Mouse (Mus musculus) adrenal gland, adult 18-20 months (tissue): ENCODE results near the gene Cidec. TPM values are rescaled to one million over a fixed set of nuclear protein-coding genes. Genes with fewer than 3 reads are reported as not detected.

ENCODE experiments used
- DNase-seq, 2 experiments: peaks; one replicate each; pipeline ENCODE4 v3.0.0; 2021 to 2022; ENCODE audit warnings: low spot score in 2 of 2
- total RNA-seq, 2 experiments: library from RNA; stranded (reverse); gene quantifications; 1 replicate in 1 of 2; 2 replicates in 1 of 2; pipeline ENCODE4 v1.2.3; 2021

Cidec gene
- total RNA-seq, 2 experiments from 2014 or later, result 321 to 750 TPM

DNA sequence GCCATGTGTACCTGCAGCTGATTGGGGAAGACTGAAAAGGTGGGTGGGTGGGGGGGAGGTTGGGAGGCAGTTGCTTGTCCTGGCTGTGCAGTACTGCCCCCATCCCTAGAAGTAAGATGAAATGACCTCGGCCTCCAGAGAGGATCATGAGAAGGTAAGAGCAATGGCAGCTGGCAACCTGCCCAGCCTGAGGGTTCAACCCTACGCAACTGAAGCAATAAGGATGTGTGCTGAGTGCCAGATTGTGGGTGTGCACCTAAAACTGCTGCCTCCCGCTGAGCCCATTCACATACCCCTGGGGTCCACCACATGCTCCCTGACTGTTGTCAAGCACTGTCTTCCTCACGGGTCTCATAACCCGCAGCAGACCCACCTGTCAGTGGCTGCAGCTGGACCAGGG is 19.1 kb downstream of the Cidec start:
- no peak for DNase-seq

GRCm38 (mm10) chr6:113410001-113410400 is 25.6 kb downstream of the Cidec start:
- no peak for DNase-seq

DNA sequence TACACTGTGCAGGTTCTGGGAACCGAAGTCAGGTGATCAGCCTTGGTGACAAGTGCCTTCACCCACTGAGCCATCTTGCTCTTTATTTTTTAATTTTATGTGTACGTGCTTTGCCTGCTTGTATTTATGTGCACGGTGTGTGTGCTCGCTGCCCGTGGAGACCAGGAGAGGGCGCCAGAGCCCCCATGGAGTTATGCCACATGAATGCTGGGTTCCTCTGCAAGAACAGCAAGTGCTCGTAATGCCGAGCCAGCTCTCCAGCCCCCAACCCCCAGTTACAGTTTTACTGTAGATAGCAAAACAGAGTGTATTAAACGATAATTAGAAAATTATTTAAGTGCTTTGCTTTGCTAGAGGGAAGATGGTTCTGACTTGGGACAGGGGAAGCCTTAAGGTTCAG is 28.9 kb downstream of the Cidec start:
- no peak for DNase-seq

DNA sequence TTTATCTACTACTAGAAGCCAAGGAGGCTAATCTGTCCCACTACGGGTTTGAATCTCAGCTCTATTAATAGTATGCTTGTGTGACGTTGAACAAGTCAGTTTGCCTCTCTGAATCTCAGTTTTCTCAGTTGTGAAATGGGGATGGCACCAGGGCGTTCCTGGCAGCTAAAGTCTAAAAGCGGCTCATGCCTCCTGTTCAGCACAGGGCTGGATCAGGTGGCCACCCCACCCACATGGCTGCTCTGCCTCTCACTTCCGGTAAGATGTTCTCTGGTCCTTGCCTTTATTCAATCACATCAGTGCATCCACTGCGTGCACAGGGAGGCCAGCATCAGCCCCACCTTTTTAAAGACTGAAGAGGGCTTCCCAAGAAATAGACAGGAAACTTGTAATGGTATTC is 30.1 kb downstream of the Cidec start:
- no peak for DNase-seq

- no peak for DNase-seq
Observed at GRCm38 (mm10) chr6:113404649-113405448, 30.7 kb downstream of the Cidec start.

GRCm38 (mm10) chr6:113402094-113402493 is 33.5 kb downstream of the Cidec start:
- no peak for DNase-seq

DNA sequence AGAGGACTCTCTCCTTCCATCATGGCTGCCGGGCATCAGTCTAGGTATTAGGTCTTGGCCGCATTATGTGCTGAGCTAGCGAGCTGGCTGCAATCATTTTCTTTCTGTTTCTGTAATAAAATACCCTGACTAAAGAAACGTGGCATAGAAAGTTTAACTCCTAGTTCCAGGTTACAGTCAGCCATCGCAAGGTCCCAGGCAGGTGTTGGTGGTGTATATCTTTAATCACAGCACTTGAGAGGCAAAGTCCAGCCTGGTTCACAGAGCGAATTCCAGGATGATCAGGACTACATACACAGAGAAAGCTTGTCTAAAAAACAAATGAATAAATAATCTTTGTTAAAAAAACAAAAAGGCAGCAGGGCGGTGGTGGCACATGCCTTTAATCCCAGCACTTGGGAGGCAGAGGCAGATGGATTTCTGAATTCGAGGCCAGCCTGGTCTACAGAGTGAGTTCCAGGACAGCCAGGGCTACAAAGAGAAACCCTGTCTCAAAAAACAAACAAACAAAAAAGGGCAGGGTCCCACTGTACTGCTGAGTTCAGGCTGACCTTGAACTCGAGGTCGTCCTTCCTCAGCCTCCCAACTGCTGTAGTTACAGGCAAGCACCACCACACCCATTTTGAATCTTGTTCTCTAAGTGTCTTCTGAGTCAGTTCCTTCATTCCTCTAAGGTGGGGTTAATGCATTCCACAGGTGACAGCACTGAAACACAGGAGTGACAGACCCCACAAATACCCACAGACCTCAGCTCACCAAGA is 39.1 kb downstream of the Cidec start:
- no peak for DNase-seq

- DNase-seq, result no peak
Observed at GRCm38 (mm10) chr6:113395501-113395900, 40.1 kb downstream of the Cidec start.

DNA sequence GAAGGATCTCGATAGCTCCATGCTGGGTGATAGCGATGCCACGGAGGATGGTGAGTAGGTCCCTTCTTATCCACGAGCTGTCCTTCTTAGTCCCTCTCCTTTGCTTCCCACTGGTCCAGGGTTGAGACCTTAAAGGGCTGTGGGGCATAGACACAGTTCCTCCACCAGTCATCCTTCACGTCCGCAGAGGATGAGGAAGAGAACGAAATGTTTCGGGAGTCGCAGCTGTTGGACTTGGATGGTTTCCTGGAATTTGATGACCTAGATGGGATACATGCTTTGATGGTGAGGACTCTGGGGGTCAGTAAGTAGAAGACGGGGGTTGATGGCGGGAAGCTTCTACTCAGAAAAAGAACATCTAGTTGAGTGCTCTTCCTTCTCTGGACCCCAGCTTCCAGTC is 40.7 kb downstream of the Cidec start:
- DNase-seq, result no peak

- DNase-seq, result no peak
Observed at GRCm38 (mm10) chr6:113393951-113394350, 41.6 kb downstream of the Cidec start.

DNA sequence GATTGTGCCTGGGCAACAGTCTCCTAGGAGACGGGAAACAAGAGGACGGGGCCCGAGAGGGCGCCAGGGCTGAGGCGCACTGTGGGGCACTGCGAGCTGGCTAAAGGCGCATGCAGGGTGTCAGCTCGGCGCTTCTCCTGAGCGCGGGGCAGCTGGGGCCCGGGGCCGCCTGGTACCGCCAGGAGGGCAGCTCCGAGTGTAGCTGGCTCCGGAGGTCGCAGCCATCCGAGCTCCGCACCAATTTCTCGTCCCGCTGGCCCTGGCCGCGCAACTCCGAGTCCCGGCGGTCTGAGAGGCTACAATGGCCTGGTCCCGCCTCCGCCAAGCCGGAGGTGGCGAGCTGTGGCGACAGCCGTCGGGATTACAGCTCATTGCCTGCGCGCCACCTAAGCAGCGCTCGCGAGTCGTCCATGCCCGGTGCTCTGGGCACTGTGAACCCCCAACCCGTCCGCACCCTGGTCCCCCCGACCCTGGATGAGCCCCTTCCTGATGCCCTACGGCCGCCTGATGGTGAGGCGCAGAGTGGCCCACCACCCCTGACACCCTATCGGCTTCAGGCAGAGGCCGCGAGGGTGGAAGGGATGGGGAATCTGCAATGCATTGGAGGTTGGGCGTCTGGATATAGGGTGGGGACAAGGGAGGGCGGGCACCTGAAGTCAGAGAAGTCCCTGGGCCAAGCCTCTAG is 43.0 kb downstream of the Cidec start:
- peak; percentile 43 to 58 for DNase-seq

DNA sequence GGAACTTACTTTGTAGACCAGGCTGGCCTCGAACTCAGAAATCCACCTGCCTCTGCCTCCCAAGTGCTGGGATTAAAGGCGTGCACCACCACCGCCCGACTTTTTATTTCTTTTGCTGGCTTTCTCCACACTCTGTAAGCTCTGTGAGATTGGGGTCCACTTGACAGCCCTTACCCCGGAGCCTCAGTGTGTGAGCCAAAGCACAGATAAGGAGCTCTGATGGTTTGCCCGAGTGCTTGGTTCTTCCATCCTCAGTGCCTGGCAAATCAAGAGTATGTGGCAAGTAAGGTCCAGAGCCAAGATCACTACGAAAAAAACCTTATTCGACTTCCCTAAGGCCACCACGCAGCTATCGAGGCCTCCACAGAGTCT is 43.6 kb downstream of the Cidec start:
- DNase-seq, result no peak

GRCm38 (mm10) chr6:113390715-113391114 is 44.8 kb downstream of the Cidec start:
- DNase-seq, result no peak

DNA sequence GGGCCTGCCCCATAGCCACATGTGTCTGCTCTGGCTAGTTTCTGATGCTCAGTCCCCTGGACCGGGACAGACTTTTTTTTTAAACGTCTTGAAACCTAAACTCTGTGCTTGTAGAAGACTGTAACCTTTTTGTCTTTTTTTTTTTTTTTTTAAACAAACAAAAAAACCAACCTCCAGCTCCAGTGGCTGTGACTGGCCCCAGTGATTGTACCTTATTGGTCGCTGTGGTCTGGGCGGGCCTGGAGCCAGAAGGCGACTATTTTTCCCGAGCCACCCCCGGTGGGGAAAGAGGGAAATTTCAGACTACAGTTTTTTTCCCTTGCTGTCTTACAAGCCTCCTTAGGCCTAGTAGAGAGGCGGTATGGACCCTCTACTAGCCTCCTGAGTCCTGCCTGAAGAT is 46.6 kb downstream of the Cidec start, which contains the start of gene Ttll3:
Gene Ttll3 (plus strand): TSS at position 301 of the 400 bp plus-strand sequence.
- DNase-seq, result no peak

DNA sequence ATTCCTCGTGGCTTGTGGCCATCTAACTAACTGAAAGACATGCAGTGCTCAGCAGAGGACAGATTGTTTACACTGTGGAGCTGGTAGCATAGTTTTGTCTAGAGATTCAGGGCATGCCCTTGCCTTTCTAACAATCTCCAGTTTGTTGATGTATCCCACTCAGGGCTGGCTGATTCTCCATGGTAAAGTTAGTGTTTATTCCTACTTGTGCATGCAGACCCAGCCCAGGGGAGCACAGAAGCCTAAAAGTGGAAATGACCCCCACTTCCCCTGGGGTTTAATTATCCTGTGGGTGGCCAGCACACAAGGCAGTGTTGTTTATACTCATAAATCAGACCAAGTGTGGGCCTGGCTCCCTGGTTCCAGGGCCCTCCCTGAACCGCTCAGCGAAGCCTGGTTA is 49.5 kb downstream of the Cidec start:
- DNase-seq, result no peak

DNA sequence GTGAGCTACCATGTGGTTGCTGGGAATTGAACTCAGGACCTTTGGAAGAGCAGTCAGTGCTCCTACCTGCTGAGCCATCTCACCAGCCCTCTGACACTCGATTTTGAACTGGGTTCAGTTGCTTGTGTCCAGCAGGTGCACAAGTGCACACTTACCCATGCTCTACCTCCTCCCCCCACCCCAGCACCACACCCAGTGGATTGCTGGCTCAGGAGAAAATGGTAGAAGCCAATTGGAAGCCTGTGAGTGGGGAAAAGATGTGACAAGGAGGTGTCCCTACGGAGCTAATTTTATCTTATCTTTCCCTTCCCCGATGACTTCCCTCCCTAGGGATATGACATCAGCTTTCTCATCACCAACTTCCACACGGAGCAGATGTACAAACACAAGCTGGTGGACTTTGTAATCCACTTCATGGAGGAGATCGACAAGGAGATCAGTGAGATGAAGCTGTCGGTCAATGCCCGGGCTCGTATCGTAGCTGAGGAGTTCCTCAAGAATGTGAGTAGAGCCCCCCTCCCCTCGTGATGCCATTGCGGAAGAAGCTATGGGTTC is 50.3 kb downstream of the Cidec start:
- DNase-seq, result no peak

- no peak for DNase-seq
Observed at GRCm38 (mm10) chr6:113384351-113384927, 51.1 kb downstream of the Cidec start.

DNA sequence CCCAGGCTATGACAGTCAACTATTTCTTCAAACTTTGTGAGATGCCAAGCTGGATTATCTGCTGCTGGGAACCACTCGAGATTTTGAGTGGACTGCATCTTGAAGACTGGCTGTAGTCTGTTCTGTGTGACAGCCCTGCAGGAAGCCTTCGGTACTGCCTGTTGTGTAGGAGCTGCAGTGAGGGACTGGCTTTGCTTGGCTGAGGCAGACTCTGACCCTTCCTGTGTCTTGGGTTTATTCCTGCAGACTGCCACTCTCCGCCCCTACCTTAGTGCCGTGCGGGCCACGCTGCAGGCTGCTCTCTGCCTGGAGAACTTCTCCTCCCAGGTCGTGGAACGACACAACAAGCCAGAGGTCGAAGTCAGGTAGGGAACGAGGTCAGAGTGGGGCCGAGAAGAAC is 55.1 kb downstream of the Cidec start:
- no peak for DNase-seq

- DNase-seq, result no peak
Observed at GRCm38 (mm10) chr6:113379246-113379645, 56.3 kb downstream of the Cidec start.

GRCm38 (mm10) chr6:113377496-113378385 is 57.8 kb downstream of the Cidec start, which contains the start of the genes Tada3 and Arpc4:
Gene Tada3 (minus strand): TSS chr6:113377883.
Gene Arpc4 (plus strand): TSS chr6:113378115.
- DNase-seq, result peak; percentile 90
